Mouse (Mus musculus) kidney, postnatal 25 days (tissue): Measurements from ENCODE around the gene Pum2.

Experiments used
- DNase-seq, 2 experiments: peaks; one replicate each; pipeline ENCODE4 v3.0.0; 2021; ENCODE audit warnings: mixed read lengths in 2 of 2

Gene Pum2

DNA sequence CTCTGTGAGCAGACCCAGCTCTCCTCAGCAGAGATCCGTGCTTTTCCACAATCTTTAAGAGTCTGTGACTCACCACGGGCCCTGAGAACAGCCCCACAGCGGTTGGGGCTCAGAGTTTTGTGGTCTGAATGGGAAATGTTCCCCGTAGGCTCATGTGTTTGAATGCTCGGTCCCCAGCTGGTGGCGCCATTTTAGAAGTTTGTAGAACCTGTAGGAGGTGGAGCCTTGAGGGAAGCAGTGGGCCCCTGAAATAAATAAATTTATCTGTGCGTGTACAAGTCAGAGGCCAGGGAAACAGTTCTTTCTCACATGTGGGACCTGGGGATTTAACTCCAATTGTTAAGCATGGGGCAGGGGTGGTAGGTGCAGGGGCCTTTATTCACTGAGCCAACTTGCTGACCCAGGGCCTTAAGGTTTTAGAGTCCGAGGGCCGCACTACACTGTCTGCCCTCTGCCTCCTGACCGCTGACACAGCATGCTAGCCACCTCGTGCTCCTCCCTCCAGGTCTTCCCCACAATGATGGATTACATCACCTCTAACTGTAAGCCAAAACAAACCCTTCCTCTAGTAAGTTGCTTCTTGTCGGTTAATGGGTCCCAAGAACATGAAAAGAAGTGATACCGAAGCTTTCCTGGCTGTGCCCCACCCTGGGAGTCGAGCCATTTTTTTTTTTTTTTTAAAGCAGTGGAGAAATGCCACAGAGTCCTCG, 90.4 kb downstream of the Pum2 start:
- DNase-seq = peak; percentile 24 to 74

DNA sequence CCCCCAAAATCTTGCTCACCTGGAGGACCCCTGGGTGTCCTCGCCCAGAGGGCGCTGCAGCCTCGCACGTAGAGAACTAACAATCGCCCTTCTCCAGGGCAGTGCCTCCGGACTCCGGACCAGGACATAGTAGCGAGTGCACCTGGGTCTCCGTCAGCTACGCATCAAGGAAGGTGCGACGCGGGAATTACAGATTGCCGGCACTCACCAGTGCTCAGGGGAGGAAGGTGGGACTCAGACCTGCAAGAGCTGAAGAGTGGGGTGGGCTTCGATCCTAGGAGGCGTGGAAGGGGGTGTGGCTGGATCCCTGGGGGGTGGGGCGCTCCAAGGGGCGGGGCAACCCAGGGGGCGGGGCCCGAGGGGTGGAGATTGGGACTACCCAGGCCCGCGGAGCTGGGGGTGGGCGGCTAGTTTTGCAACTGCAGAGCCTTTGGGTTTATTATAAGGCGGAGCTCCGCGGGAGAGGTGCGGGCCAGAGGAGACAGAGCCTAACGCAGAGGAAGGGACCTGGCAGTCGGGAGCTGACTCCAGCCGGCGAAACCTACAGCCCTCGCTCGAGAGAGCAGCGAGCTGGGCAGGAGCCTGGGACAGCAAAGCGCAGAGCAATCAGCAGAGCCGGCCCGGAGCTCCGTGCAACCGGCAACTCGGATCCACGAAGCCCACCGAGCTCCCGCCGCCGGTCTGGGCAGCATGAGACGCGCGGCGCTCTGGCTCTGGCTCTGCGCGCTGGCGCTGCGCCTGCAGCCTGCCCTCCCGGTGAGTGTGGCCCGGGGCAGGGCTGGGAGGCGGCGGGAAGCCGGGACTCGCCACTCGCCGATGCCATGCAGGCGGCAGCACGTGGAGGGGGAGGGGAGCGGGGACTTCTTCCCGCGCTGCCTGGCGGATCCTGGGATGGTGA, 97.3 kb downstream of the Pum2 start, which contains the start of gene Sdc1:
TSS of gene Sdc1 (plus strand) at position 378 of the 898 bp plus-strand sequence.
- DNase-seq = peak; percentile 77 to 87

DNA sequence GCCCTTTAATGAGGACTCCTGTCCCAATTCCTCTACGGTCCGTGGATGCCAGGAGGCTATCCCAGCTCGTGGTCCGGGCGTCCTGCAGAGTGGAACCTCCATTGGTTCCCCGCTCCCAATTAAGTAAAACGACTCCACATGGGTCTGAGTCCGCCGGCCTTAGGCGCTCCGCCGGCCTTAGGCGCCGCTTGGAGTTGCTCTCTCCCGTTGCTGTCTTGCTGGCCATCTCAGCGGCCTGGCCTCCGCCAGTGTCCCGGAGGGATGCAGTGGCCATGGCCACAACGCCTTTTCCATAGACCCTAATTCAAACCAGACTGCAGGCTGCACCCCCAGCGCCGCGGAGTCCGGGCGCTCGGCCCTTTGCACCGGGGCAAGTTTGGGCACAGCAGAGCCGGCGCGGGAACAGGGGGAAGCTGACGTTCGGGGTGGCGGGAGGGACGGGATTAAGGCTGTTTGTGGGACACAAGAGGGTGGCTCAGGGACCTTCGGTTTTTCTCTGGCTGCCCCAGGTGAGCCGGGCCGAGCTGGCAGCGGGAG, 98.0 kb downstream of the Pum2 start:
- DNase-seq = no peak

DNA sequence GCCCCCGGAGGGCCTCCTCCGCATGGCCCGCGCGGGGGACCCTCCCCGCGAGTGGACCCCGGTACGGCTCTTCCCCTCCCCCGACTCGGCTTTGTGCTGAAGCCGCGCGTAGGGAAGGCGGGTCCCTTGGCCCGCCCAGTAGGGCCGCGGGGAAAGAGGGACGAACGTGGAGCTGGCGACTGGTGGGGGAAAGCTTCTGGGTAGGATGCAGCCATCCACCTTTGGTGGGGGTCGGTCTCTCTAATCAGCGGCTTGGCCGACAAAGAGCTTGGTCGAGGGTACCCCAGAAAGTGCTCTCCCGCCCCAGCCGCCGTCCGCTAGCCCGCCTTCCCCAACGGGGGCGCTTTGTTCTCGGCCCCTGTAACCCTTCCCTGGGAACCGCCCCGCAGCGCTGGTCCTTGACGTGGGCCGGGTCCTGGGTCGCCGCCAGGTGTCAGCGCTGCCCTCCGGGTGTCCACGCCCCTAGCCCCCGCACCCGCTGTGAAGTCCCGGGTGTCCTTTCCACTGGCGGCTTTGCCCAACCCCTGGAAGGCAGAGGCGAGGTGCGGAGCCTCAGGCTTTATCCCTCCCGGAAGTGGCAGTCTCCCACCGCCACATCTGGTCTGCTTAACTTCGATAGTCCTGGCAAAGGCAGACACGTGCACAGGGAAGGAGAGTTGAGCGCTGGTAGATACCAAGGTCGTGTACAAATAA, 98.7 kb downstream of the Pum2 start:
- DNase-seq = peak; percentile 43 to 71

DNA sequence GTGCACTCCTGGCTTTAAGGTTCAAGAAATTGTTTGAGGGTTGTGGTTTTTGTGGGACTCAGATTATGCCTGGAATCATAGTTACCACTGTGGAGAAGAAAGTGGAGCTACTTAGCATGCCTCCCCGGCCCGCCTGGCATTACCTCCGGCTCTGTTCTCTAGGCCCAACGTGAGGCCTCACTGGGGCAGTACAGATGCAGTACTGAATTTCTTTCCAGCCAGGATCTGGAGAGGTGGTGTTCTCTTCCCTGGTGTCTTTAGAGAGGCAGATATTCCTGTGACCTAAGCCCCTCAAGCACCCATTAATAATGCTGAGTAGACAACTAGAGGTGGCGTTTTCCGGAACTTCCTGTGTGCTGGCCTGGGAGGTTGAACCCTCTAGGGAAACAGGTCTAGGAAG, 99.4 kb downstream of the Pum2 start:
- DNase-seq = peak in 1 of 2 experiments; percentile 7

DNA sequence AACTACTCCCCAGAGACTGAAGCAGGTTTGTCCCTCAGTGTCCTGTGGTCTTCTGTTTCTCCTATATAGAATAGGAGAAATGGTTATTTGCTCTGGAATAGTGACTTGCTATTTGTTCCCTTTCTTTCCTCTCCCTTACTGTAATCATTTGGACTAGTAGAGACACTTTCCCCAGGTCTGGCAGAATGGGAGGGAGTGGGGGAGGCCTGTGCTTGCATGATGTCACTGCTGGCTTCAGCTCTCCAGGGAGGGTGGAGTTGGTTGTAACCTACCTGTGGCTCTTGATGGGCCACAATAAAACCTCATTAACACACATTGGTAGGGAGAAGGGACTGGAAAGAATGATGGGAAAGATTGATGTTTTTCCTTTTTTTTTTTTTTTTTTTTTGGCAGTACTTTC, 100.2 kb downstream of the Pum2 start:
- peak in 1 of 2 experiments; percentile 31 for DNase-seq

DNA sequence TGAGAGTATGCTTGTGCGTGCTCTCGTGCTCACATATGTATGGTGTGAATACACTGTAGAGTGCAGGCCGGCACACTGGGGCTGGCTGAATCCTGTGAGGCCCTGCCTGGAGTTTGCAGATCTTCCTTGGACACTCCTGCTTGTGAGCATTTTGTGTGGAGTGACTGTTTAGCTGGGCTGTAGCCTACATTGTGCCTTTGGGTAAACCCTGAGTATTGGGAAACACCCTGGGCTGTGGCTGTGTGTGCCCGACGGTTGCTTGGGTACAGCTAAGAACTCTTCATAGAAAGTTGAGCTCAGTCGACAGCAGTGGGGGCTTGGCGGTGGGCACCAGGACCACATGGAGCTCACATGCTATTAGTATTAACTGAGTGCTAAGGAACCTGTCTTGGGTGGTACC, 102.3 kb downstream of the Pum2 start:
- no peak for DNase-seq

DNA sequence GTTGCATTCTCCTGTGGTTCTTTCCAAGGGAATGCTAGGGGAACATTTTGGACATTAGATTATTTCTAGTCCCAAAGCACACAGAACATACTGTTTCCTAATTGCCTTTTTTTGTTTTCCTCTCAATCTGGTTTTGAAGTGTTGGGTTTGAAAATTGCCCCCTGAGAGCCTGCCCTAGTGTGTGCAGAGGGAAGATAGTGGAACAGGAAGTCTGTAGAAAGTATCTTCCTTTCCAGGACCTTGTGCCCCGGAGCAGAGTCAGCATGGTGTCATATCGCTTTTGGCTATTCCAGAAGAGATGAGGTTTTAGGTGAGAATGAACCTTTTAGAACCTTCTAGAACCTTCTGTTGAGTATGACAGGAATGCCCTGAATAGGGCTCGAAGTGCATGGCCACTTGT, 102.8 kb downstream of the Pum2 start:
- no peak for DNase-seq

DNA sequence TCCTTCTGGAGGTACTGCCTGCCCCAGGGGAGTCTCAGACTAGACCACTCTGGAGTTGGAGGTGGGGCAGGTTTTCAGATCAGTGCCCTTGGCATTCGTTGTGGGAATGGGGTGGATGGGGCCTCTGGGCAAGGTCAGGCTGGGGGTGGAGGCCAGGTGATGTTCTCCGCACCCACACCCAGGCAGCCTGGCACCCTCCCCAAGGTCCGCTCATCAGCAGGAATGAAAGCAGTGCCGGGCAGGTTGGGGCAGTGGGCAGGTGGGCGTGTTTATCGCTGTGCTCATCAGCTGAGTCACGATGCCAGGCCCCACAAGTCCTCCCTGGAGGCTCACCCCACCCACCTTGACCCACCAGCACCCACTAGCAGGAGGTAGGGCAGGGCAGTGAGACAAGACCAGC, 104.2 kb downstream of the Pum2 start:
- peak in 1 of 2 experiments; percentile 54 for DNase-seq

DNA sequence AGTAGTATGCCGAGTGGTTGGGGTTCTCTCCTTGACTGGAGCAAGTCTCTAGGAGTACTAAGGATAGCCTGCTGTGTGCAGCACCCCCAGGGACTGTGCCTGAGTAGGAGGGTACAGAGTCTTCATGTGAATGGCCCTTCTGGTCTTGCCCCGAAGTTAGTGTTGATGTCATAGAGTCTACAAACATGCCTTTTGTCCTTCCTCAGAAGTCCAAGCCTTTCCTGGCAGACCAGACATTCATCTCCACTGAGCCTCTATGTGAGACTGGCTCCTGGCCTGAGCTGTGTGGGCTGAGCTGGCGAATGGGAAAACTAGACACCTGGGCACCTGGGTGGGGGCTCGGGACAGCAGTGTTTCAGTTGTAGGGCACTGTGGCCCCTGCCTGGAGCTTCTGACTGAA, 105.9 kb downstream of the Pum2 start:
- no peak for DNase-seq

DNA sequence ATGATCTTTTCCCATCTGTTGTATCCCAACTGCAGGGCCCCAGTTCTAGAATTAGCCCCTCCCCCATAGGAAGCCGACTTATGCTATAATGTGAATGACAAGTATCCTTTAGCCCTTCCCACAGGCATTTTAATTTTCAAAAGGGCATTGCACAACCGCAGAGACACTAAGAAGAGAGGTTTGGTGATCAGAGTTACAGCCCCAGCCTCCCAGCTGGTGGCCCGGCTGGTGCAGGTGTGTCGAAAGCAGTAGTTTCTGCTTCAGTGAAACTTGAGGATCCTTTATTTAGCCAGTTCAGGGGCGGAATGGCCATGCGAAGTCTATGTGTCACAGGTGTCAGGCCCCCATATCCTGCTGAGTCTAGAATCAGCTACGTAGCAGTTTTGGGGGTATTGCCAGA, 107.2 kb downstream of the Pum2 start:
- DNase-seq = no peak

DNA sequence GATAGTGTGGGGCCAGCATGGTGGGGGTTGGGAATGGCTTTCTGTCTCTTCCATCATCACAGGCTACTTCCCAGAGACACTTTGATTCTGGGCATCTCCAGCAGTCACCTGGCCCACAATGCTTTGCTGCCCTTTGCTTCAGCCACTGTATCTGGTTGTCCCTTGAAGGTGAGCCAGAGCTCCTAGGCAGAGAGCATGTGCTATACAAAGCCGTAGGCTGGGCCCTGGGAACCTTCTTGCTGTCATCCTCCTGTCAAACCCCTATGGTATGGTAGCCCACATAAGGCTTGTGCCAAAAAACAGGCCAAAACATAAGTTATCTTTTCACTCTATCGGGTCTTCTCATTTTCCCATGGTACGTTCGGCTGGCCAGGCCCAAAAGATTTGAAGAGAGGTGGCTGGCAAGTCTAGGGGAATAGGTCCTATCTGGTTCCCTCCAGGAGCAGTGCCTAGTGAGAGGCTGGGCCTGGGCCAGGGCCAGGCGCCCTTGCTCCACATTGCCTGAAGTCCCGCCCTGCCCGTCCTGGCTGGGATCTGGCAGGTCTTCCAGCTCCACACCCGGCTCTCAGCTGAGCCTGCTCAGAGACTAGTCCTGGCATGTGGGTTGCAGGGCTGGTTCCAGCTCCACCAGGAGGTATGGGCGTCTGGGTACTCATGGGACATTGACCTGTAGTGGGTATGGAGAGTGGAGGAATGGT, 107.9 kb downstream of the Pum2 start:
- DNase-seq = peak; percentile 59 to 85

DNA sequence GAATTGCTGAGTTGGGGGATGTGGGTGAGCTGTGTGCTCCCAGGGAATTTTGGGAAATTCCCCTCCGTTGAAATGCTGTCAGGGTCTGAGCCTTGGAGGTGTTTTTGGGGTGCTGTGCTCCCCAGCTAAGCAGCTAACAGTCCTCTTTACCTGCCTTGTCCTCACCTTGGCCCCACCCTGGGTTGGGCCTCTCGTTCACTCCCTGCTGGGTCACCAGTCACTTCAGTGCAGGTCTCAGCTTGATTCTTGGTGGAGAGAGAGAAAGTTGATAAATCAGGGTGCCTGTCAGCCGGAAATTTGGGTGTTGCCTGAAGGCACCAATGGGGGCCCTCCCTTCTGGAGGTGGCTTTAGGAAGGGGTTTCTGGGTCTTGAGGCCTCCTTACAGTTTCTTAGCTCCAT, 108.6 kb downstream of the Pum2 start:
- no peak for DNase-seq

DNA sequence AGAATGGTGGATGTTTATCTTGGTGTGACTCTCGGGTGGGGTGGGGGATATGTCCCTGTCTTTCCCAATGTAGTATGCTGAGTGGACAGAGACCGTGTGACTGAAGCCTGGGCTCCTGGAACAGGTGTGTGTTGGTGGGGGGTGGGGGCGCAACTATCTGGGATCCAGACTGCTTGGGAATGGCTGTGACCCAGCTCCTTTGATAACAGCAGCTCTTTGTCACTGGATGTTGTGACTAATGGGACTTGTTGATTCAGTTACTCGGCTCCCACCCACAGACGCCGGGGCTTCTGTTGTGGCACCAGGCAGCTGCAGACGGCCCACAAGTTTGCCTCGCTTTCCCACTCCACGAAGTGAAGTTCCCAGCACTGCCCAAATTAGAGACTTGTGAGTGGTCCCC, 110.3 kb downstream of the Pum2 start:
- DNase-seq = peak in 1 of 2 experiments; percentile 20

DNA sequence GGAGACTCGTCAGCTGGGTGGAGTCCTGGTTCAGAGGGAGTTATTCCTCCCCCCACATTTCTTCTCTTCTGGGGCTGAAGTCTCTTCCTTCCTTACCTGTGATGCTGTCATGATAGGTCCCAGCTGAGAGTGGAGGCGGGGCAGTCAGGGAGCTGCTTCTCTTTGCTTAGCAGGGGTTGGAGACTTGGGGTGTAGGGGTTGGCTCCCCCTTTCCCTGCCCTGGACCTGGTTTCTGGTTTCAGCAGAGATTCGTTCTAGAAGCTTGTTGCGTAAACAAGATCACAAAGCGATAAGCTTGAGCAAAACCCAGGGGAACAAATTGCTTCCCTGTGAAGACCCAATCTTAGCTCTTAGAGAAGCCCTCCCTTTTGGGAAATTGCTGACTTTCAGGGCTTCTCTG, 112.5 kb downstream of the Pum2 start:
- peak in 1 of 2 experiments; percentile 45 for DNase-seq

DNA sequence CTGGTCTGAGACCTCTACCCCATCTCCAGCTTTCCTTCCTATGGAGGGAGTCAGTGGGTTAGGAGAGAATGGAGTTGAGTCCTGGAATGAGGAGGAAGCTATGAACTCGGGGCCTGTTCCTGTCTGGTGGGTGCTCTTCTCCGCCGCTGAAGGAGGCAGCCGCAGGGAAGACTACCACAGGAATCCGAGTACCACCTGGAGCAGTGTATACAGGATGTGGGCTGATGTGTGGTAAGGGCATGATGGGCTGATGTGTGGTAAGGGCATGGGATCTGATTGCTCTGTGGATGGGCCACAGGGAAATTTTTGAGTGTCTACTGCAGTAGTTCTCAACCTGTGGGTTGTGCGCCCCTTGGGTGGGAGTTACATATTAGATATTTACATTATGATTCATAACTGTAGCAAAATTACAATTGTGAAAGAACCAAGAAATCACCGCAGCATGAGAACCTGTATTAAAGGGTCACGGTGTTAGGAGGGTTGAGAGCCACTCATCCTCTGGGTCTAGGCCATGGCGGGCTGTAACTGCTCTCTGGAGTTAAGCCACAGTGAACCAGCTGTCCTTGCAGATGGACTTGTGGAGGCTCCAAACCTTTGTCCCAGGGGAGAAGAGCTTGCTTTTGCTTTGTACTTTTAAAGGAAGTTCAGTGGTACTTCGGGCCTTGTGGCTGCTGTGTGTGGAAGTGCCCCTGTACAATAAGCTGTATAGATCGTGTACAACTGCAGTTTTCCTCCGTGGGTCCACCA, 113.2 kb downstream of the Pum2 start:
- peak in 1 of 2 experiments; percentile 23 for DNase-seq

DNA sequence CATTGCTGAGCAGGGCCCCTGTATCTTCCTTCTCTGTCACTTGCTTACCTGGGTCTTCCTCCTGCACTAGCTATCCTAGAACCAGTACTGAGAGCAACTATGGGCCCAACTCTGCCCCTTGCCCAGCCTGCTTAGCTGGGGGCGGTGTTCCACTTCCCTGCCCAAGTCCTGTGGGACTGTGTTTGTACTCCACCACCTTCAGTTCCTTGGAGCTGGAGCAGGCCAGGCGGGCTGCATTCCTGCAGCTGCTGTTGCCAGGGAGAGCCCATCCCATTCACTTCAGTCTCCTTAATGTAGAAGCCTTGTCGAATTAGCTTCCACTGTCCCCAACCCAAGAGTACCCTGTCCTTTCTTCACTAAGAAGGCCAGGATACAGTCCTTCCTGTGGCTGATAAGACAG, 114.5 kb downstream of the Pum2 start:
- no peak for DNase-seq

DNA sequence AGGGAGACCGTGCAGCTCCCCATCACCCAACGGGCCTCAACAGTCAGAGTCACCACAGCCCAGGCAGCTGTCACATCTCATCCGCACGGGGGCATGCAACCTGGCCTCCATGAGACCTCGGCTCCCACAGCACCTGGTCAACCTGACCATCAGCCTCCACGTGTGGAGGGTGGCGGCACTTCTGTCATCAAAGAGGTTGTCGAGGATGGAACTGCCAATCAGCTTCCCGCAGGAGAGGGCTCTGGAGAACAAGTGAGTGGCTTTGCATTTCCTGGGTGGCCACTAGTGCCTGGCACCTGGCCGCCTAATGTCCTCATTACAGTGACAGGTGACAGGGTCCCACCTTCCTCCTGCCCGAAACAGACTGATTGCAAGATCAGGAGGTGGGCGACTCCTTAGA, 116.7 kb downstream of the Pum2 start:
- no peak for DNase-seq

DNA sequence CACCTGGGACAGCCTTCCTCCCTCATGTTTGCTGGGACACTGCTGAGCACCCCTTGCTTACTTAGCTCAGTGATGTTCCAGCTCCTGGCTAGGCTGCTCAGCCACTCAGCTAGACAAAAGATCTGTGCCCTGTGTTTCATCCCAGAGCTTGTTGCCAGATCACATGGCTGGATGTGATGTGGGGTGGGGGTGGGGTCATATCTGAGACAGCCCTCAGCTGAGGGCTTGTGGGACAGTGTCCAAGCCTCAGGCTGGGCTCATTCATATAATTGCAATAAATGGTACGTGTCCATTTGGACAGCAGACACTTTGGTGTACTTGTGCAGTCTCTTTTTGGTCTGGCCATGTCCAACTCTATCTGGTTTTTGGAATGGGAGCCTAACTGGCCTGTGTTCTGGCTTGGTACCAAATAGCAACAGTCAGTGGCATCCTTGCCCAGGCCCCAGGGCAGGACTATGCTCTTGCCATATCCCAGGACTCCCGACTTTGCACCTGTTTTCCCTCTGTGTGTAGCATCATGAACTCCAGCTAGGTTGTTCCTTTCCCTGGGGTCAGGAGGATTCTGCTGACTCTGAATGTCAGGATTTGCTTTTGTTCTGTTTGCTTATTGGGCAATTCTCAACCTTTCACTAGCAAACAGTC, 119.6 kb downstream of the Pum2 start:
- DNase-seq = peak in 1 of 2 experiments; percentile 32

DNA sequence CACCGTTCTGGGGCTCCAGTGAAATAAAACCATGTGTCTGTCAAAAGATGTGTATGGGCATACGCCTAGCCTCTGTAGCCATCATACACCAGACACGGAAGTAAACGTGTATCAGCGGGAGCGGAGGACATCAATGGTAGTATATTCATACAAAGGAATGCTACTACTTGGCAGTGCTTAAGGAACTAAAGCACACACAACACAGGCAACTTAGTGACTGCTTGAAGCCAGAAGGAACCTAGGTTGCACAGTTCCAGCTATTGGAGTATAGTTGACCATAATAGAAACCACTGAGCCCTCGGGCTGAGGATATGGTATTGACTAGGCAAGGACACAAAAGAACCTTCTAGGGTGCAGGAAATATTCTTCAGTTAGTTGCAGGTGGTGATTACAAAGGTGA, 124.0 kb downstream of the Pum2 start:
- DNase-seq = no peak

DNA sequence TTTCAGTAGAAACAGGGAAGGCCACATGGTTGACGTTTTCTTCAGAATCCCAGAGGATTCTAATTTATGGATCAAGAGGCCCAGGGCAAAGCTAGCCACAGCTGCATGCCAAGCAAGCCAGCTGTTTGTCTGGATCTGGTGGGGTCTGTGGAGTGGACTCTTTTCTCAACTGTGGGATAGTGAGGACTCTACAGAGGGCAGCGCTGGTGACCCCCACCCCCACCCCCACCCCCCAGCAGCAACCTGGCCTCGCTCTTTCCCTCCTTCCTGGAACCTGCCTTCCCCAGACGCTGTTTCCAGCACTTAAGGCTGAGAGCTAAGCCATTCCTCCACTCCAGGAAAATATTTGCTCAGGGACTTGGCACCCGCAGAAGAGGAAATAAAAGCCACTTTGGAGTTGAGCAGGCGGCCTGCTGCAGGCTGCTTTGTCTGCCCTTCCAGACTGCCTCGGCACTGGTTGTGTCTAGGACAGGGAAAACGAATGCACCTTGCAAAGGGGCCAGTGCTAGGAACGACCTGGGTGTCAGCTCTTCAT, 124.6 kb downstream of the Pum2 start:
- peak in 1 of 2 experiments; percentile 50 for DNase-seq
